Mouse (Mus musculus): ENCODE results near the gene Cdc42ep5.

- no peak for TF ChIP-seq POLR2A (IDR thresholded peaks at IDR 0.05; ENCODE audit: control insufficient read depth, extremely low read depth, insufficient read depth, low read length, poor library complexity)
- TF ChIP-seq CTCF (IDR thresholded peaks at IDR 0.05; ENCODE audit: borderline replicate concordance, control insufficient read depth, extremely low read depth, insufficient read depth, low read length, poor library complexity): no peak
These were observed 52.9 kb downstream of the Cdc42ep5 start for GRCm38 (mm10) chr7:4111766-4112165.
